Mouse (Mus musculus) G1E-ER4 (cell line): ENCODE results near the gene Tapbp. TPM values are rescaled to one million over a fixed set of nuclear protein-coding genes. Genes with fewer than 3 reads are reported as not detected.

Experiments used
- GATA1 ChIP-seq: IDR thresholded peaks from one replicate; pipeline ENCODE4 v1.8.0; 2012; ENCODE audit warnings: low read length, inconsistent platforms
- polyA plus RNA-seq: library from polyadenylated mRNA; stranded (reverse); fragments of >175 nt; gene quantifications from 2 replicates; pipeline ENCODE4 v1.2.3, GENCODE M21; 2012

Gene Tapbp
- polyA plus RNA-seq, 1 experiment, result 82.0 TPM

- TF ChIP-seq GATA1, result no peak
Observed at GRCm38 (mm10) chr17:33952879-33953278, 37.2 kb downstream of the Tapbp start.

GRCm38 (mm10) chr17:33953310-33953709 is 37.6 kb downstream of the Tapbp start:
- TF ChIP-seq GATA1, result no peak

- TF ChIP-seq GATA1, result no peak
Observed at GRCm38 (mm10) chr17:33953961-33954565, 38.4 kb downstream of the Tapbp start.

GRCm38 (mm10) chr17:33954646-33955554 is 39.2 kb downstream of the Tapbp start:
- TF ChIP-seq GATA1, result no peak

- no peak for TF ChIP-seq GATA1
Observed at GRCm38 (mm10) chr17:33955555-33956214, 40.0 kb downstream of the Tapbp start, which contains the start of the genes Vps52 and Rps18. Gene Vps52 (plus strand): TSS chr17:33955812. Gene Rps18 (minus strand): TSS chr17:33956001.

GRCm38 (mm10) chr17:33956336-33956735 is 40.6 kb downstream of the Tapbp start:
- no peak for TF ChIP-seq GATA1

GRCm38 (mm10) chr17:33957493-33957892 is 41.8 kb downstream of the Tapbp start:
- no peak for TF ChIP-seq GATA1

GRCm38 (mm10) chr17:33958451-33958850 is 42.8 kb downstream of the Tapbp start:
- TF ChIP-seq GATA1, result no peak

GRCm38 (mm10) chr17:33959135-33959534 is 43.4 kb downstream of the Tapbp start:
- TF ChIP-seq GATA1, result no peak

- no peak for TF ChIP-seq GATA1
Observed at GRCm38 (mm10) chr17:33959948-33960347, 44.2 kb downstream of the Tapbp start.

- no peak for TF ChIP-seq GATA1
Observed at GRCm38 (mm10) chr17:33962876-33963275, 47.2 kb downstream of the Tapbp start.

GRCm38 (mm10) chr17:33965082-33965845 is 49.6 kb downstream of the Tapbp start:
- TF ChIP-seq GATA1, result no peak

GRCm38 (mm10) chr17:33965846-33966550 is 50.3 kb downstream of the Tapbp start:
- TF ChIP-seq GATA1, result no peak

- no peak for TF ChIP-seq GATA1
Observed at GRCm38 (mm10) chr17:33968489-33968888, 52.8 kb downstream of the Tapbp start.

GRCm38 (mm10) chr17:33968927-33969326 is 53.2 kb downstream of the Tapbp start:
- TF ChIP-seq GATA1, result no peak
